Mouse (Mus musculus) natural killer cell, adult 2 months (primary cell): ENCODE measurements around the gene Fryl.

Experiments
- DNase-seq, 2 experiments: peaks; one replicate each; pipeline ENCODE4 v3.0.0; 2022; ENCODE audit warnings: low spot score in 2 of 2

The Fryl gene

DNA sequence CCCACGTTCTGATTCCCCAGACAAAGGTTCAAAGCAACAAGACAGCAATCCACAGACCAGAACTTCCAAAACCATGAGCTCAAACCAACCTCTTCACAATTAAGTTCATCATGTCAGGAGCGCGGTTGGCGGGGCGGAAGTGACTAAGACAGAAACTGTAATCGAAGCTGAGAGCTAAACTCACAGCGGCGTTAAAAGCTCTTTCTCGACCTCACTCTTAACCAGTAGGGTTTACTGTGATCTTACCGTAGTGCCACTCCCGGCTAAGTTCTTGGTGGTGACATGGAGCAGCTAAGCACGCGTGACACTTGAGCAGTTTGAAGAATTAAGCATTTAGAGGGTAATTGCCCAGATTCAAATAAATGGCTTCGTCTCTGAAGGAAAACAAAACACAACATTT lies 61.7 kb downstream of the Fryl start:
- DNase-seq, result no peak

DNA sequence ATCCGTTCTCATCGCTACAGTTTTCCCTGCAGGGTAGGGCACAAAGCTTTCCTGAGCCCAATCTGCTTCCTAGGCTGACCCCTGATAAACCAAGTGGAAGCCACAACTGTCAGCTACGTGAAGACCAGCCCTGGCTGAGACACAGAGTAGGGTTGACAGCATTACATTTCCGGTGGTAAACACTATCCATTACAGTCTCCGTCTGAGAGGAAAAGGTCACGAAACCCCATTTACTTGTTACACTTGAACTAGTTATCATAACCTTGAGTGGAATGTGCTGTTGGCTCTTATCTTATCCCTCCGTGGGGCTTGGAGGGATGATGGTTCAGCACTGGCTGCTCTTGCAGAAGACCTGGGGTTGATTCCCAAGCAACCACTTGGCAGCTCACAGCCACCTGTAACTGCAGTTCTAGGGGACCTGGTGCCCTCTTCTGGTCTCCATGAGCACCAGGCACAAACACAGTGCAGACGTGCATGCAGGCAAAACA lies 62.3 kb downstream of the Fryl start:
- peak in 1 of 2 experiments; percentile 21 for DNase-seq

DNA sequence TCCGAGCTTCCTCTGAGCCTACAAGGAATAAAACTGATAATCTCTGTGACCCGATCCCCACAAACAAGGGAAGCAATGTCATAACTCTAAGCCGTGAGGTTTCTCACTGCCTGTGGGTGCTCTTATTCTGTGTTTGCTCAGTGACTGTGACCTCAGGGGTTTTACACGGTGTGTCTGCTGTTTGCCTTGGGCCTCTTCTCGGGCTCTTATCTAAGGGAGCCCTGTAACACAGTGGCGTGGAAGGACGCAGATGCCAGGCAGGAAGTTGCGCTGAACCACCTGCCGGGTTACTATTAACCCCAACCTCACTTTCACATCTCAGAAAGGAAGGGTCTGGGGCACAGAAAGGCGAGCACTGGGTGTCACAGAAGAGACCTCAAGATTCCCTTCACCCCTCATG lies 62.8 kb downstream of the Fryl start:
- peak; percentile 66 to 75 for DNase-seq

DNA sequence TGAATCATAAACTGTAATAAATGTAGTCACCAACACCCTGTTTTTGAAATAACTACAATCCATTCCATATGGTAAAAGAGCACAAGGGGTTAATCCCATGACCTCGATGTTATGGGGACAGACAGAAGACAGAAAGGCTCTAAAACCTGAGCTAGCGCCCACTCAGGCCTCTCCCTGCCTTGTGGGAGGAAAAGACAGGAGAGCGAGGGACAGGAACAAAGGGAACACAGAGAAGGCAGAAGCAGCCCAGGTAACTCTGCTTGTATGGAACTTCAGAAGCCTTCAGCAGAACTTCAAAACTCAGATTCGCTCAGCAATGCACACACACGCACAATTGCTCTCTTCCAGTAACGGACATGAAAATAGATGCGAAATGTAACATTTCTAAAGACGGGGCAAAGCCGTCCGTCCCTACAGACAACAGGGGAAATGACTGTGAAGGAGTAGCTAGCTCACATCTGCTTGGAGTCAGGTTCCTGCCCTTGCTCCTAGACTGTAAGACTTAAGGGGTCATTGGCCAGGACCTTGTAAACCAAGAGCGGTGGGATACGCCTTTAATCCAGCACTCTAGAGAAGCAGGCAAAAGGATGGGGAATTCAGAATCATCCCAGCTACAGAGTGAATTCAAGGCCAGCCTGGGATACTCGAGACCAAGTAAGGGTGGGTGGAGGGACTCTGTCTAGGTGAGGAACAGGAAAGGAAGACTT lies 63.4 kb downstream of the Fryl start:
- DNase-seq, result no peak

DNA sequence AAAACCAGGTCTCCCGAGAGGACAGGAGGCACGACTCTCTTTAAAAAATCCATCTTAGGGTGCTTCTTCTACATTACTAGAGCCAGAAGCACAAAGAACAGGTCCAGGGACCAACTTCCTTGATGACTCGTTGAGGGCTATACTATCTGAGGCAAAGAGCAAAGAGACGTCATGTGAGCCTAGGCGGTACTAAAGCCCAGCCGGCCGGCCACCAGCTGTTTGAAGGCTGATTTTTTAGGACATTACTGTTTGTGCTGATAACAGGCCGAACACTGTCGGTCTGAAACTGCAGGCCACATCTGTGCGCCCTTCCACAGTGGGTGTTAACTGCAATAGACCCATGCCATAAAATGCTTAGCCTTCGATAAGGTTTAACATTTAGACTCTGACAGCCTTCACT lies 64.7 kb downstream of the Fryl start:
- DNase-seq, result no peak

DNA sequence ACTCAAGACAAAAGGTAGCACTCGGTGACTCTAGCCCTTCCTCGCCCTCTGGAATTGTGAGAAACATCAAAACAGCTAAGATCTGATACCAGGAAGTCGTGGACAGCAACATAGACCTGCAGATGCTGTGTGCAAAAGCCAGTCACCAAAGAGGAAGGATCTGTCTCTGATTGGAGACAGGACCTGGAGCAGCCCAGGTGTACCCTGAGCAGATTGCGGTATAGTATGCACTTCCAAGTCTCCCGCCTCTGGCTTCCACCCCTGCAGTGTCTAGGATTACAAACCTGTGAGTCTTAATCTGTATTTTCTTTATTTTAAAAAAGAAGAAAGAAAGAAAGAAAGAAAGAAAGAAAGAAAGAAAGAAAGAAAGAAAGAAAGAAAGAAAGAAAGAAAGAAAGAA lies 66.3 kb downstream of the Fryl start:
- DNase-seq, result no peak

DNA sequence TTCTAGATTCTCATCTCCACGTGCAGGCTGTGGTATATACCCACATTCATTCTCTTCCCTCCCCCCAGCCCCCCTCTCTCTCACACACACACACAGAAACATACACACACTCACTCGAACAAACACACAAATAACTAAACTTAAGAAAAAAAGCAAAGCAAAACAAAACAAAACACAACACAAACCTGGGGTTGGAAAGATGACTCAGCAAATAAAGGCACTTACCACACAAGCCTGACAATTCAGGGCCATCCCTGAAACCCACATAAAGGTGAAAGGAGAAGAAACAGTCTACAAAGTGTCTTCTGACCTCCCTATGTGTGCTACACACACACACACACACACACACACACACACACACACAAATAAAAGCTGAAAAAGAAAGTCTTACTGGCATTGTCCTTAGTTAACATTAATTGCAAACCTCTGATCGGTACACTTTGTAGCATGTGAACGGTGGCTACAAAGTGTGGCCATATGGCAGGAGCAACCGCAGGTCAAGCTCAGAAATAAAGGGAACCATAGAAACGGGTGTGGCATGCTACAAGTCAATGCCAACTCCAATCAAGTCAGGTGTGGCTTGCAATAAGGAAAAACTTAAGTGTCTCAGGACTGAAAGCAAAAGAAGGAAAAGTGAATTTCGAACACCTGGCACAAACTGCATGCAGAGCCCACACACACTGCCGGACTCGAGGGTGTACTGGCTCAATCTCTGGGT lies 66.8 kb downstream of the Fryl start:
- DNase-seq, result no peak

DNA sequence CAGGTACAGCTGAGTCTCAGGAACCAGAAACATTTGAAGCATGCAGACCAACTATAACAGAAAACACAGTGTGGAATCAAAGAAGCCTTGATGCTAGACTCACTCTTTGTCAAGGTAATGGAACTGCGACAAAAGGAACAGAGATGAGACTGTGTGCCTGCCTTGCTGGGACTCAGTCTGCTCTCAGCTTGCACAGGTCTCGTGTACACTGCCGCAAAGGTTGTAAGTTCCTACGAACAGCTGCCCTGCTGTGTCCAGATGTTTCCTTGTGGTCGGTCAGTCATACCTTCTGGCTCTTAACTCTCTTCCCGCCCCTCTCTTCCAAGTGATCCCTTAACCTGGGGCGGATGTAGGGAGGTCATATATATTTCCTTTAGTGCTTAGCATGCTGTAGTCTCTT lies 67.8 kb downstream of the Fryl start:
- no peak for DNase-seq

DNA sequence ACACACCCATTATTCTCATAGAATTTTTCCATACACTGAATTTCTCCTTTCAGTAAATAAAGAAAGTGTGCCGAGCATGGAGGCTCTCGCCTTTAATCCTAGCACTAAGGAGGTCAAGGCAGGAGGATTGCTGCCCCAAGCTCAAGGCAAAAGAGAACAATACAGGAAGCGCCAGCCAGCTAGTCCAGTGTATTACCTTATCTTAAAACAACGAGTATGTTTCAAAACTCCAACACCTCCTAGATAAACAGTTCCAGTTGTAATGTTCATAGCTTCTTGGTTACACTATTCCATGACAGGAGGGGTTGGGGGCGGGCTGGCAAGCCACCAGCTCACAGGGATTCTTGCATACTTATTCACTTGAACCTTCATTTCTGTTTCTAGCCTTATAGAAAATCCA lies 68.3 kb downstream of the Fryl start:
- DNase-seq, result no peak

DNA sequence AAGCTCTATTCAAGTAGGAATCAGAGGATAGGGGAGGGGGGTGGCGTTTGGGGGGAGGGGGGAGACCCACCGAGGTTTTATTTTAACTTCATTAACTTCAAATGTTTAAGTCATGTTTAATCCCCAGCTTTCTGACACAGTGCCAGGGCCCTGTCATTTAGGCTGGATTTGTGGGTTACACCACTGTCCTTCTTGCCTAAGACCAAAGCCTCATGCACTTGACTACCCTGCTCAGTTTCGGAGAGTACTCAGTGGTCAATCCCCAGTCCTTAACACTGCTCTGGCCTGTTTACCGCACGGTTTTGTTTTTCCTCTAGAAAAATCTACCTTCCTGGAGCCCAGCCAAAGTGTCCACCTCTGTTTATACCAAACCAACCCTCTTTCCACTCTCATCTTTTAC lies 69.5 kb downstream of the Fryl start:
- DNase-seq, result no peak

DNA sequence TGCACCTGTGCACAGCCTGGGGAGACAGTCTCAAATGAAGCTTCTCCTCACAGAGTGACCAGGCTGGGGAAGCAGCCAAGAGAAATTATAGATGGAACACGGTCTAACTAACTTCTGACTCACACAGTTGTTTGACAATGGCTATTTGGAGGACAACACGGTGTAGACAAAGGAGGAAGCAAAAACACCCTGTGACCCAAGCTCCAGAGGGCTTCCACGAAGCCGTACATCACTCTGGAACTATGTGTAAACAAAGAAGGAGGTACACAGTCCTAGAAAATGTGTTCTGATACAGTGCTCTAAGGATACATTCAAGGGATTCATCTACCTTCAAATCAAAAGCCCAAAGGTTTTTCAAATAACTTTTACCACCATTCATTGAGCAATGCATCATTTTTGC lies 71.0 kb downstream of the Fryl start:
- no peak for DNase-seq

DNA sequence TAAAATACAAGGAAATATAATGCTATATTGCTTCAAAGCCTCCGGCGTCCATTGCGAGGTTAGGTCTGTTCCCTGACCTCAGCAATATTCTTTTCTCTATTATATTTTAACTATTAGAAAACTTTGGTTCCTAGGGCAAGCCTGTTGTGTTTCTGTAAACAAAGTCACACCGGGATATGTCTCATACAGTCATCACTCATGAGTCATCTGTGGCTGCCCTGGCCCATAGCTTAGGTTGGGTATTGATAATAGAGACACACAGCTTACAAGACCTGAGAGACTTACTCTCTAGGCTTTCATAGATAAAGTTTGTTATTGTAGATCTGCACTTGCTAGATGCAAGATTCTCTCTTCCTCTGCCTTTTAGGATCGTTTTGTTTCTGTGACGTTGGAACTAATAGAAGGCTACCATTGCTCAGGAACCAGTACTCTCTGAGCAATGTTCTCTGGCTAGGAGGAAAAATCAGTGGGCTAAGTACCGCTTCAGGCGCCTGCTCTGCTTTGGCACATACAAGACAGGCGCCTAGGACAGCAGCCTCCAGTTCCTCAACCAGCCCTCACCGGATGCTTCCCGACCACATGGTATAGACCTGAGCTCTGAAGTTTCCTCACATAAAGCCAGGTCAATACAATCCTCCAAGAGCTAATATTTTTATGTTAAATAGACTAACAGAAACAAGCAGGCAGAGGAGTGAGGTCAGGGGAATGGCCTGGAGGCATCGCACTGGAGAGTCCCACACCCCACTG lies 73.5 kb downstream of the Fryl start:
- DNase-seq, result no peak

DNA sequence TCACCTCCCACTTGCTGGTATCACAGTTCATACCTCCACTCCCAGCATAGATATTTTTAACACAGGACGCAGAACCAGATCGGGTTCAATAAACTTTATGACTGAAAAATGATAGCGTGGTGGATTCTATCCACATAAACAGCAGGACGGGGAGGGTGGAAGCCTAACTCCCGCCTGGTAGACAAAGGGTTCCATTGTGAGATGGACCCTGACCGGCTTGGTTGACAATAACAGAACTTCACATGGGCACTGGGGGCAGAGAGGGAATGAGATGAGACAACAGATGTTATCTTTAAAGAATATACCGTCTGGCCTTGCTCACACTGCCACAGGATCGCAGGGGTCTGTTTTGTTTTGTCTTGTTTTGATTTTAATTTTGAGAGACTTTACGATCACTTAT lies 74.2 kb downstream of the Fryl start:
- DNase-seq, result no peak

DNA sequence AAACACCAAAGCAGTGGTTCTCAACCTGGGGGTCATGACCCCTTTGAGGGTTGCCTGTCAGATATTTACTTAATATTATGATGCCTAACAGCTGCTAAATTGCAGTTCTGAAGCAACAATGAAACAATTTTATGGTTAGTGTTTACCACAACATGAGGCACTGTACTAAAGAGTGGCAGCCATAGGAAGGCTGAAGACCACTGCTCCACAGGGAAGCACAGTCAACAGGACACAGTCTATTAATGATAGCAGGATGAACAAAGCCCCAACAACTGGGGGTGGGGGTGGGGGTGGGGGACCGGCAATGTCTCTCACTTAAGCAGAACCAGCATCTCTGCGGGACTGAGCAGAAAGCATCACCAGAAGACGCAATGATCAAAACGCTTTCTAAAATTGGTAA lies 80.1 kb downstream of the Fryl start:
- DNase-seq, result no peak

DNA sequence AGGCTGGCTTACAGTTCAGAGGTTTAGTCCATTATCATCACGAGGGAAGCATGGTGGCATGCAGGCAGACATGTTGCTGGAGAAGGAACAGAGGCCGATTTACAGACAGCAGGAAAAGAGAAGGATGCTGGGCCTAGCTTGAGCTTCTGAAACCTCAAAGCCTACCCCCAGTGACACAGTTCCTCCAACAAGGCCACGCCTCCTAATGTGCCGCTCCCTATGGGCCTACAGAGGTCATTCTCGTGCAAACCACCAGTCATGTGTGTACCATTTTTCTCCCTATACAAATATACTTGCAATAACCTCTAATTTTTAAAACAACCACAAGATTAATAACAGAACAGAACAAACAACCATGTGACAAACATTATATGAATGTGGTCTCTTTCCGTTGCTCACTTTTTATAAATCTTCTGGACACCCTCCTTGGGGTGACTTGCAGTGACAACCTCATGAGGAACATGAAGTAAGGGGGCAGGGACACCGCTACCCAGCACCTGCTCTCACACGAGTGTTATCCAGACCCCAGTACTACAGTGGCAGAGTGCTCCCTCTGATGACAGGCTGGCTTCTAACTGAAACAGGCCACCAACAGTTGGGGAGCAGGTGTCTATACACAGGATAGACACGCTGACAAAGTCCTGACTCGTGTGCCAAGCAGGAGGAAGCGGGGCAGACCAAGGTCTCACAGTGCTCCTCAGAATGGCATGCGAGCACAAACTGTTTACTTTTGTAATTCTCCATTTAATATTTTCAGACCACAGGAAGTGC lies 80.9 kb downstream of the Fryl start:
- DNase-seq, result no peak

DNA sequence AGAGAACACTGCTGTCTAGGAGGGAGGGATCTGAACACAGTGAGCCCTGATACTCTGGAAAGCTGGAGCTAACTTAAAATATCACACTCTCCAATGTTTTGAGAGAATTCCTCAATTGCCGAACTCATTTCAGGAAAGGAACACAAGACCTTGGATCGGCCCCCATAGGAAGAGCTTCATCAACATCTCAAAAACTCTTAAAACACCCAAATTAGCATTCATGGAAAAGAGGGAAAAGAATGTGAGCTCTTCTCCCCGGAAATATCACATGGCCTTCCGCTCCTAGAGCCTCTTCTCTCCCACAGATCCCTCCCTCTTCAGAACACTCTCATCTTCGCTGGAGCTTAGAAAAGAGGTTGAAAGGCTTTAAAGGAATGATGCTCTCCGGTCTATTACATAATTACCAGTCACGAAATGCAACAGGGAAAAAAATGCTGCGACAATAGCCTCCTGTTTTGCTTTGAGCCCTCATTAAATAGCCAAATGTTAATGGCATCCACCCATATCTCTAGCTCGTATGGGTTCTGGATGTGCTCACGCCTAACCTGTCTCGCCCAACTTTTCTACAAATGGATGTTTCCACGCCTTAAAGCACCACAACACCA lies 84.4 kb downstream of the Fryl start:
- no peak for DNase-seq

DNA sequence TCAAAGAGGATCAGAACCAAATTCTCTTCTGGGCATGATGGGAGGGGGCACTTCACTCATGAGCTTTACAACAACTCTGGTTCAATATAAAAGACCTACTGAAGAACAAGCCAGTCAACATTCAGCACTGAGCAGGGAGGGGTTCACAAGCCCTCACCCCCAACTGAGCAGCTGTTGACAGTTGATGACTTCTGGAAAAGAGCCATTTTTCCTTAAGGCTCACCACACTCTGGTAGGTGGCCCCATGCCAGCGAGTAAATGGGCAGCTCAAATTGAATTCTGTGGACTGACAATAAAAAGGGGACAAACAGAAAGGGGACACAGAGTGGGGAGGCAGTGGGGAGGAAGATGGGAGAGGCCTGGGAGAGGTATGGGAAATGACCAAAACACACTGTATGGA lies 85.2 kb downstream of the Fryl start:
- DNase-seq, result no peak

DNA sequence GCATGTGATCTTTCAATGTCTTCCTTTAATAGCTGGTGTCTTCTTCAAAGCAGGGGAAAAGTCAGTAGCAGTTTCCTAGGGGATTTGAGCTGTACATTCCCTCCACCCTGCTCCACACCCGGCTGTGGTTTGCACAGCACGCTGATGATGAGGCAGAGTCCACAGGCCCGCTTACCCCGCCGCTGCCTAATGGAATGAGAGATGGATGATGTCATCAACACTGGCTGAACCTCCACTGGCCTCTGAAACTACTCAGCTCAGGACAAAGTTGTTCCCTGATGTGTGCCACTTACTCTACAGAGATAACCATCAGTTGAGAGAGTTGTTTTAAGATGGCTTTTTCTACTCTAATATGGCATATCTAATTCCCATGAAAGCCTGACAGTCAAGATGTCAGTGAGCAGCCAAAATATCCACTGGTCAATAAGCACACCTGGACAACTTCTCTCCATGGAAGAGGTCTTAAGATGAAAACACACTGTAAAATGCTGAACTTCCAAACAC lies 87.6 kb downstream of the Fryl start:
- DNase-seq, result no peak

DNA sequence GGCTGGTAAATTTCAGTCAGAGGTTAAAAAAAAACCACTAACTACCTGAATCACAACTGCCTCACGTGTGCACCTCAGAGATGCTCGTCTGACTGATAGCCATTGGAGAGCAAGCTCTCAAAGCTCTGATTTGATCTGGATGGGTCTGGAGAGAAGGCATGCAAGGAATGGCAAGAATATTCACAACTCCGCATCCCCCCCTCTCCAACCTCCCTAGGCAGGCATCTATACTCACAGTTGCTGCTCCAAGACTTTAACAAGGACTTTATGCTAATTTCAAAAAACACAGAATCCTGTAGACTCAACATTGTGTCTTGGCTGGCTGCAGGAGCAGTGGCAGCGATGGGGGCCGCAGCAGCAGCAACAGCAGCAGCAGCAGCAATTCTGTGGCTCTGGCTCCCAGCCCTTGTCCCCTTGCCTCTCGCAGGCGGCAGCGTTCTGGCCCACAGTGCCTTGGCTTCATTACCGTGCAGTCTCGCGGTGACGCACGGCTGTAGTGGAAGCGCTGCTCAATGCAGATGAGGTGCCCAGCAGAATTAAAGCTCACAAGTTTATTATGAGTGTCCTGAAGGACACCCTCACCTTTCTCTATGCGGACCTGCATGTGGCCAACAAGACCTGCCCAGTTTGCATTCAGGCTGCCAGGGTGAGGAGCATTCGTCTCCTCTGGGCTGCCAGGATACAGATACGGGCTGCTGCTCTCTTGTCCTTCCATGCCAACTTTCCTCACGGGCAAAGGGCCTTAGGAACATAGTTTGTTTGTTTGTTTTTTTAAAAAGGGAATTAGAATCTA lies 88.2 kb downstream of the Fryl start:
- DNase-seq, result no peak

DNA sequence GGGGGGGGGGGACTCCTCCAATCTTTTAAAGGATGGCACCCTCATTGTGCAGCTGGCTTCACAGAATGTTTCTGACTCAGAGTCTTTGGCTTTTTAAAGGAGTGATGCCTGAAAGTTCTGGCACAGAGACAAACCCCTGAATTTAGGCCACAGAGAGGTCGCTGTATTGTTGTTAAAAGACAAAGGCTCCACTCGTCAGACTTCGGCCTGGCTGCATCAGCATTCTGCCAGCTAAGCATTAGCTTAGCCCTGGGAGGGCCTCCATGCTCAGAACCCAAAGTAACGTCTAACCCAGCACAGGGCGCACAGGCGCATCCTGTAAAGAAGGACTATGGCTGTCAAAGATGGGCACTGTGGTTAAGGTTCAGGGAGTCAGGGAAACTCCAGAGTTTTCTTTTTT lies 92.4 kb downstream of the Fryl start:
- no peak for DNase-seq

DNA sequence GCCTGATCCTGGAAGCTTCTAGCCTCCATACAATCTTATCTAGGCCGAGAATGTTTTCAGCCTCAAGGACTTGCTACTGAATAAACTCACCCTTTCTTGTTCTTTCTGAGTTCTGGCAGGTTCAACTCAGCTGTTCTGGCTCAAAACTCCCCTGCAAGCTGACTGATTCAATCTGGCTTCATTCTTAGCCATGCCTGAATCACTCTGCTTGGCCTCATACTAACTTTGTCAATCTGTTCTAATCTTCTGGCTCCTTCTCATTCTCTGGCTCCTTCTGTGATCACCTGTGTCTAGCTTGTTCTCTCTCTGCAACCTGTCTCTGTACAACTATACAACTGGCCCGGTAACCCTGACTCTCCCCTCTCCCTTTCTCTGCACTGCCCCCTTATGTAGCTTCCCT lies 93.9 kb downstream of the Fryl start:
- no peak for DNase-seq
